Mouse (Mus musculus): ENCODE measurements at regions not wholly inside any gene's neighbourhood (a gene's known extent, or its start where the extent isn't known, plus 50 kb on each side); places are given as distances from the start of the nearest gene placed in this dataset.

GRCm38 (mm10) chr9:14003163-14003562 lies 175.6 kb downstream of the Fam76b start:
- H3K36me3 ChIP-seq (replicated peaks; ENCODE audit: control insufficient read depth, insufficient read depth, low read depth): no peaks in the 10 kb centered on the region
- 37% methylated on average over 3 of the region's 3 CpGs for WGBS (ENCODE audit: insufficient replicate concordance)
- ATAC-seq (ENCODE audit: insufficient read depth) (no peak), DNase-seq (ENCODE audit: low read depth in 3 of 3, low spot score in 3 of 3) (no peak)
- no peak overlapping the region for H3K4me3 ChIP-seq (ENCODE audit: insufficient read depth in 1 of 2, low read depth in 2 of 2, low read length in 2 of 2)
- H3K4me2 ChIP-seq (ENCODE audit: low read depth): no peak overlapping the region
- H3K9me3 ChIP-seq (ENCODE audit: control insufficient read depth, low read length): no peaks in the 10 kb centered on the region
- no peak overlapping the region for H3K9ac ChIP-seq (replicated peaks)
- no peak overlapping the region for H3K27ac ChIP-seq
- H3K4me1 ChIP-seq (replicated peaks; ENCODE audit: control insufficient read depth in 2 of 2, insufficient read depth in 2 of 2, low read length in 1 of 2): peaks cover 0 to 2% of the 10 kb centered on the region in 2 experiments; a peak in 1 of 4 replicates
- no peaks in the 10 kb centered on the region for H3K27me3 ChIP-seq (ENCODE audit: control insufficient read depth, insufficient read depth, low read length)
- no peak for TF ChIP-seq CTCF (IDR thresholded peaks at IDR 0.05; ENCODE audit: low read depth)

- whole genome bisulfite sequencing (ENCODE audit: insufficient replicate concordance): 56% methylated on average over 3 of the region's 3 CpGs
- TF ChIP-seq EP300 (IDR thresholded peaks at IDR 0.05; ENCODE audit: low read depth) (no peak), CTCF (IDR thresholded peaks at IDR 0.05; ENCODE audit: low read depth) (no peak)
- Histone ChIP-seq H3K4me3 (ENCODE audit: insufficient read depth in 1 of 2, low read depth in 2 of 2, low read length in 2 of 2) (no peak overlapping the region), H3K36me3 (replicated peaks; ENCODE audit: control insufficient read depth, insufficient read depth, low read depth) (no peaks in the 10 kb centered on the region), H3K27me3 (ENCODE audit: control insufficient read depth, insufficient read depth, low read length) (no peaks in the 10 kb centered on the region), H3K27ac (no peak overlapping the region), H3K4me2 (ENCODE audit: low read depth) (no peak overlapping the region), H3K4me1 (replicated peaks; ENCODE audit: control insufficient read depth in 2 of 2, insufficient read depth in 2 of 2, low read length in 1 of 2) (peaks cover 0 to 2% of the 10 kb centered on the region in 2 experiments; a peak in 1 of 4 replicates), H3K9me3 (ENCODE audit: control insufficient read depth, low read length) (no peaks in the 10 kb centered on the region), H3K9ac (replicated peaks) (no peak overlapping the region)
- ATAC-seq (ENCODE audit: insufficient read depth) (no peak), DNase-seq (ENCODE audit: low read depth in 3 of 3, low spot score in 3 of 3) (no peak)
Observed at GRCm38 (mm10) chr9:14006233-14006984, 178.9 kb downstream of the Fam76b start.

- ATAC-seq (ENCODE audit: insufficient read depth) (no peak), DNase-seq (ENCODE audit: low read depth in 3 of 3, low spot score in 3 of 3) (no peak)
- Histone ChIP-seq H3K27me3 (ENCODE audit: control insufficient read depth, insufficient read depth, low read length) (no peaks in the 10 kb centered on the region), H3K4me2 (ENCODE audit: low read depth) (no peak overlapping the region), H3K36me3 (replicated peaks; ENCODE audit: control insufficient read depth, insufficient read depth, low read depth) (no peaks in the 10 kb centered on the region), H3K9ac (replicated peaks) (no peak overlapping the region), H3K4me1 (replicated peaks; ENCODE audit: control insufficient read depth in 2 of 2, insufficient read depth in 2 of 2, low read length in 1 of 2) (no peaks in the 10 kb centered on the region; a peak in 1 of 4 replicates), H3K9me3 (ENCODE audit: control insufficient read depth, low read length) (no peaks in the 10 kb centered on the region), H3K4me3 (ENCODE audit: insufficient read depth in 1 of 2, low read depth in 2 of 2, low read length in 2 of 2) (no peak overlapping the region), H3K27ac (no peak overlapping the region)
- WGBS (ENCODE audit: insufficient replicate concordance): 61% methylated on average over 5 of the region's 5 CpGs
- TF ChIP-seq CTCF (IDR thresholded peaks at IDR 0.05; ENCODE audit: low read depth): no peak
- TF ChIP-seq EP300 (IDR thresholded peaks at IDR 0.05; ENCODE audit: low read depth): no peak
Observed at GRCm38 (mm10) chr9:14009451-14009850, 181.9 kb downstream of the Fam76b start.

GRCm38 (mm10) chr9:14010261-14010949 lies 182.9 kb downstream of the Fam76b start:
- Histone ChIP-seq H3K27me3 (ENCODE audit: control insufficient read depth, insufficient read depth, low read length) (no peaks in the 10 kb centered on the region), H3K9me3 (ENCODE audit: control insufficient read depth, low read length) (no peaks in the 10 kb centered on the region), H3K36me3 (replicated peaks; ENCODE audit: control insufficient read depth, insufficient read depth, low read depth) (no peaks in the 10 kb centered on the region), H3K27ac (no peak overlapping the region), H3K4me1 (replicated peaks; ENCODE audit: control insufficient read depth in 2 of 2, insufficient read depth in 2 of 2, low read length in 1 of 2) (no peaks in the 10 kb centered on the region; a peak in 1 of 4 replicates), H3K4me2 (ENCODE audit: low read depth) (no peak overlapping the region), H3K4me3 (ENCODE audit: insufficient read depth in 1 of 2, low read depth in 2 of 2, low read length in 2 of 2) (no peak overlapping the region), H3K9ac (replicated peaks) (no peak overlapping the region)
- 34% methylated on average over 5 of the region's 5 CpGs for WGBS (ENCODE audit: insufficient replicate concordance)
- no peak for ATAC-seq (ENCODE audit: insufficient read depth)
- TF ChIP-seq CTCF (IDR thresholded peaks at IDR 0.05; ENCODE audit: low read depth) (no peak), EP300 (IDR thresholded peaks at IDR 0.05; ENCODE audit: low read depth) (no peak)
- no peak for DNase-seq (ENCODE audit: low read depth in 3 of 3, low spot score in 3 of 3)

GRCm38 (mm10) chr9:14024216-14024615 lies 196.7 kb downstream of the Fam76b start:
- ATAC-seq (ENCODE audit: insufficient read depth) (no peak), DNase-seq (ENCODE audit: low read depth in 3 of 3, low spot score in 3 of 3) (no peak)
- no peaks in the 10 kb centered on the region for H3K9me3 ChIP-seq (ENCODE audit: control insufficient read depth, low read length)
- no peak overlapping the region for H3K27ac ChIP-seq
- no peak overlapping the region for H3K4me2 ChIP-seq (ENCODE audit: low read depth)
- TF ChIP-seq EP300 (IDR thresholded peaks at IDR 0.05; ENCODE audit: low read depth): no peak
- no peak for TF ChIP-seq CTCF (IDR thresholded peaks at IDR 0.05; ENCODE audit: low read depth)
- H3K9ac ChIP-seq (replicated peaks): no peak overlapping the region
- no peaks in the 10 kb centered on the region for H3K36me3 ChIP-seq (replicated peaks; ENCODE audit: control insufficient read depth, insufficient read depth, low read depth)
- no peak overlapping the region for H3K4me3 ChIP-seq (ENCODE audit: insufficient read depth in 1 of 2, low read depth in 2 of 2, low read length in 2 of 2)
- H3K4me1 ChIP-seq (replicated peaks; ENCODE audit: control insufficient read depth in 2 of 2, insufficient read depth in 2 of 2, low read length in 1 of 2): no peaks in the 10 kb centered on the region
- H3K27me3 ChIP-seq (ENCODE audit: control insufficient read depth, insufficient read depth, low read length): no peaks in the 10 kb centered on the region

Measured in liver, embryonic 14.5 days (tissue).